Mouse (Mus musculus) WW6 (cell line): ENCODE data around the gene Dtx3.

ENCODE experiments used
- DNase-seq: peaks from one replicate; pipeline ENCODE4 v3.0.0-alpha.2; 2013; ENCODE audit warnings: low read depth, low spot score

Dtx3 gene

GRCm38 (mm10) chr10:127195328-127196129, at the start of gene Dtx3:
TSS of gene Dtx3 (minus strand) at chr10:127195728.
- no peak for DNase-seq

DNA sequence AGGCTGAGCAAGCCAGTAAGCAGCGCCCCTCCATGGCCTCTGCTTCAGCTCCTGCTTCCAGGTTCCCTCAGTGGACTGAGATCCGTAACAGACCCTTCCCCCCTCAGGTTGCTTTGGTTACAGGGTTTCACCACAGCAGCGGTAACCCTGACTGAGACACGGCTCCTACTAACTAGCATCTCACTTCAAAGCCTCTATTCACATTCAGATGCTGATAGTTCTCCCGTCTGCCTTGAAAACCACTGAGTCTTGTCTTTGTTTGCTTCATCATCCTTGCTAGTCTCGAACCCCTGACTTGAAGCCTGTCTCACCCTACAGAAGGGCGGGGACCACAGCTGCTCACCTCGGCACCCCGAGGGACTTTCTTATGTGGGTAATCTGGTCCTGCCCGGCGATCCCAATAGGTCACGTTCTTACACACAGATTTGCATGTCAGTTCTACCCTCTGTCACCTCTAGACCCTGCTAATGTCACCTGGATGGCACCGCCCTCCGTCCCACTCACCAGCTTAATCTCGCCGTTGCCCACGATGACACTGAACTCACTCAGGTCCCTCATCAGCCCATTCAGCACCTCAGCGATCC, 42.8 kb upstream of the Dtx3 start:
- no peak for DNase-seq

- no peak for DNase-seq
Observed at GRCm38 (mm10) chr10:127236541-127236940, 41.0 kb upstream of the Dtx3 start.

- no peak for DNase-seq
Observed at GRCm38 (mm10) chr10:127233141-127233540, 37.6 kb upstream of the Dtx3 start.

DNA sequence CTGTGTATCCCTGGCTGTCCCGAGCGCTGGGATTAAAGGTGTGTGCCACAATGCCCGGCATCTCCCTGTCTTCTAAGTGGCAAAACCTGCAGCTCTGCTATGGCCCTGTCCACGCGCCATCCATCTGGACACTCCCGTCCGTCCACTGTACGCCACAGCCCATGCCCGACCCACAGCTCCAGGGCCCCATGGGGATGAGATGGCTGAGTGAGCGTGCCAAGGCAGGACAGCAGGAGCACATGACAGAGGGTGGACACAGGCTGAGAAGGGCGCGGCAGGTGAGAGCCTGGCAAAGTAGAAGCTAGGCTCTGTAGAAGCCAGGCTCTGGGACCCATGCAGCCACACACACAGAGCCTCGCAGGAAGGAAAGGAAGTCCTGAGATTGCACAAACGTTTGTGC, 36.2 kb upstream of the Dtx3 start:
- DNase-seq: no peak

DNA sequence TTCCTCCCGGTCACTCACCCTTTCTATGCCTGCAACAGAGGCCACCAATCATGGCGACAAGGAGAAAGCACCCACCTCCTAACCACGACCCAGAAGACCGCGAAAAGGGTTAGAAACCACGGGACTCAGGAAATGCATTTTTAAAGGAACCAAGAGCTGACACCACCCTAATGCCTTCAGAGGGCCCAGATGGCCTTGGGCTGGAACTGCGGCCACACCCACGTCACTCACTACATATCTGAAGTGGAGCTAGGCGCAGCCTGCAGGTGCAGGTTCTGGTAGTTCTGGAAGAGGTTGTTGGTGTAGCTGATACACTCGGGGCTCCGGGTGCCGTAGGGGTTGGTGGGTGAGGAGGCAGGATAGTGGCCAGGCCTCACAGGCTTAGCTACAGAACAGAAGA, 35.2 kb upstream of the Dtx3 start:
- no peak for DNase-seq

DNA sequence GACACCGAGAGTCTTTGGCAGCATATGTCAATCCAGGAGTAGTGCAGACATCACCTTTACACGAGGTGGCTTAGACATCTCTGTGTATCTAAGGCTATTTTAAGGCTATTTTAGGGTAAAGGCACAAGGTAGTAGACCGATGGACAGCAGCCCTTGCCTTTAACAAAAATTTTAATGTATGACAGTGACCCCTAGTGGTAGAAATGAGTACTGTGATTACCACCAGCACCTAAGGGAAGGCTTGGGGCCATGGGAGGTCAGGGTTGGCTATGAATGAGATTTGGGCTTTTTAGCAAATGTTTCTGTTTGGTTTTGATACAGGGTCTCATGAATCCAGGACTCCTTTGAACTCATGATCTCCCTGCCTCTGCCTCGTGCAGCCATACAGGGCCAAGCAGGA, 33.4 kb upstream of the Dtx3 start:
- no peak for DNase-seq

DNA sequence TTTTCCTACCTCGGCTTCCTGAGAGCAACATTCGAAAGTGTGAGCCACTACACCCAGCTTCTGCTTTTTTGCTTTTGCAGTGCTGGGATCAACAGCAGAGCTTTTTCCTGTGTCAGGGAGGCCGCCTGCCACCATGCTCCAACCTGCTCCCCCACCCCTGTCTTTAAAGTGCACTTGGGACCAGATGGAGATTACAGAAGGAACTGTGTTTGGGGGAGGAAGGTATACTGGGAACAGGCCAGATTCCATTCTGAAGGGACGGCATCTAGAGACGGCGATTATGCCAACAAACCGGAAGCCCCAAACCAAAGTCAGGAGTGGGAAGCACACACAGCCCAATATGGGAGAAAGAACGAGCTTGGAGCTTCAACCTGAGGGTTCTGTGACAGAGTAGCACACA, 31.6 kb upstream of the Dtx3 start:
- no peak for DNase-seq

- DNase-seq: no peak
Observed at GRCm38 (mm10) chr10:127226318-127226895, 30.9 kb upstream of the Dtx3 start.

DNA sequence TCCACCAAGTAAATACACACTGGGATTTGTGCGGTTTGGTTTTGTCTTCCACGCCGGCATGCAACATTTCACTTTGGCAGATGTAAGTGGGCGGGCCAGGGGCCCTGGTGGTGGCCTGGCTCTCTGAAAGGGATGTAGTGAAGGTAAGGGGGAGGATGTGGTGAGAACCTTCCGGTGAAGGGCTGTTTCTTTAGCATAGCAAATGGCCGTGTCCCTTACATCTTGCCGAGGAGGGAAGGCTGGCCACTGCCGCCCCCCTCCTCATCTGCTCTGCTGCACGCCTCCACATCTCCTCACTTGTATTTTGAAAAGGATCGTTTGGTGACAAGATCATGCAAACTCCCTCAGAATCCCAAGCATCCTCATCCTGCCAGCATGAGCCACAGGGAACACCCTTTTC, 30.2 kb upstream of the Dtx3 start:
- no peak for DNase-seq

- no peak for DNase-seq
Observed at GRCm38 (mm10) chr10:127225213-127225612, 29.7 kb upstream of the Dtx3 start.

DNA sequence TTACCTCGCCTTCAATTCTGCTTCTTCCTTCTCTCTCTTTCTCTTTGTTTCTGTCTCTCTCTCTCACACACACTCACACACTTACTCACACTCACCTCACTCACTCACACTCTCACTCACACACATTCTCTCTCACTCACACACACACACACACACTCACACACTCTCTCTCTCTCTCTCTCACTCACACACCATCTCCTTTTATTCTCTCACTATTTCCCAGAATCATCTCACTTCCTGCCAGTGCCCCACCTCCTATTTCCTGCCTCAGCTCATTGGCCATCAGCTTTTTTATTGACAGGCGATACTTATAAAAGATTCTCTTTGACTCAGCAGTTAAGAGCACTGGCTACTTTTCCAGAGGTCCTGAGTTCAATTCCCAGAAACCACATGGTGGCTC, 22.8 kb upstream of the Dtx3 start:
- no peak for DNase-seq

DNA sequence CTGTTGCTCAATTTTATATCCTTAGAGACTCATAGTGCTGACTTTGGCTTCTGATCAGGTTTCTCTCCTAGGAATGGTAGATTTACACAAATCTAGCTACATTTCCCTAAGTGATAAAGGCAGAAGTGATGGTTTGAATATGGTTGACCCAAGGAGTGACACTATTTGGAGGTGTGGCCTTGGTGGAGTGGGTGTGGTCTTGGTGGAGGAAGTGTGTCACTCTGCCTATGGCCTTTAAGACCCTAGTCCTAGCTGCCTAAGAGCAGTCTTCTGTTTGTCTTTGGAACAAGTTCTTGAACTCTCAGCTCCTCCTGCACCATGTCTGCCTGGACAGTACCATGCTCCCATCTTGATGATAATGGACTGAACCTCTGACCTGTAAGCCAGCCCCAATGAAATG, 21.6 kb upstream of the Dtx3 start:
- no peak for DNase-seq

DNA sequence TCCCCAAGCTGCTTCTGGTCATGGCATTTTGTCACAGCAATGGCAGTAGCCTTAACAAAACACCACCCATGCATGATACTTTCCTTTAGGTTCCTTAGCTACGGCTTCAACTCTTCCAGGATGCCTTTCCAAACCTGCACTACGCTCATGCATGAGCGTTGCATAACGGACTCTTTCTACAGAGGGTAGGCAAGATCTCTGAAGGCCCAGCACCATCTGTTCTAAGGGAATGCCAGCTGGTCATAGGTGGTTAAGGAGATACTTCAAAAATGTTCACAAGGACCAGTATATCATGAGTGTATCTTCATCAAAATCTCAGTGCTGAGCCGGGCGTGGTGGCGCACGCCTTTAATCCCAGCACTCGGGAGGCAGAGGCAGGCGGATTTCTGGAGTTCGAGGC, 20.9 kb upstream of the Dtx3 start:
- DNase-seq: no peak

- no peak for DNase-seq
Observed at GRCm38 (mm10) chr10:127214422-127214803, 18.9 kb upstream of the Dtx3 start.

- no peak for DNase-seq
Observed at GRCm38 (mm10) chr10:127213704-127214421, 18.3 kb upstream of the Dtx3 start.

DNA sequence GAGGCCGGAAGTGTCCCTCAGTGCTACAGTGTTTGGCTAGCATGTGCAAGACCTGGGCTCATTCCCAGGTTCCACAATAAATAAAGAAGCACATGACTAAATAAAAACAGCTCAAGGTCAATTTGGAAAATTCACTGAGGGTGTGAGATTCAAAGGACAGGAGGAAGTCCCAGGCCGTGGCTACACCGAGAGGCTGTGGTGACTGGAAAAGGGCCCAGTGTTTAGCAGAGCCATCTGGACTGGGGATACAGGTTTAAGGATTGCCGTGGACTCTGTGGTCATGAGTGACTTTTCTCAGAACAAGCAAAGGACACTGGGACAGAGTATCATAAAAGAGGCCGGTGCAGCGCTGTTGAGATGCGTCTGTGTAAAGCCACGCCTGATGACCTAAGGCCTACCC, 17.7 kb upstream of the Dtx3 start:
- no peak for DNase-seq

DNA sequence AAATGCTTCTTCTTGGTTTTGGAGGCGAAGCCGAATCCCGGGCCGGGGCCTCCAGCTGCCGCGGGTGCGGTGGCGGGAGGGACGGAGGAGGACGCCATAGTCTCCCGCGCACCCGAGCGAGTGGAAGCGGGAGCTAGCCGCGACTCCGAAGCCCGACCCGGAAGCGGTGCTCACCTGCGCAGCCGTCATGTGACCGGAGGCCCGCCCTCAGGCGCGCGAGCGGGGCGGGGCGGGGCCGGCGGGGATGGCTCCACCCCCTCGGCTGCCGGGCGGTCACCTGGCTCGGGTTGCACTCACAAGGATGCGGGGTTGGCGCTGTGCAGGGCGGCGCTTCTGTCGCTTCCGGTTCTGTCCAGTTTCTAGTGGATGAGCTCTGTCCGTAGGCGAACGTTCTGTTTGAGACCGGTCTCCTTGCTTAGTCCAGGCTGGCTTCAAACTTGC, 15.9 kb upstream of the Dtx3 start, which contains the start of gene Pip4k2c:
TSS of gene Pip4k2c (minus strand) at position 172 of the 441 bp plus-strand sequence.
- DNase-seq: peak; percentile 82

DNA sequence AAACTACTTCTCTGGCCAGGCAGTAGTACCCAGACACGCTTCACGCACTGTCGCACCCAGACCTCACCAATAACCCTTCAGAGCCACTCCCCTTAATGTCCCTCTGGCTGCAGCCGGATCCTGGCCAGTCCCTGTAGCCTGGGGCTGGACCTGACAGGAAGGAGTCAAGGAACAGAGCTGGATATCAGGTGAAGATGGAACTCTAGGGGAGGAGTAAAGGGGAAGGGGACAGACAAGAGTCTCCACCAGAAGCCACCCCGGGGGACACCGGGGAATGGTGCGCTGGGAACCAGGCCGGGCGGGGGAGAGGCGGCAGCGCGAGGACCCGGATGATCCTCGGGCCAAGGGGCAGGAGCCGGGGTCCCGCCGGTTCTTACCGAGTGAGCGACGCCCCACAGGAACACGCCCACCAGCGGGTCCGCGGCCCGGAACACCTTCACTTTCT, 15.5 kb upstream of the Dtx3 start:
- DNase-seq: no peak

DNA sequence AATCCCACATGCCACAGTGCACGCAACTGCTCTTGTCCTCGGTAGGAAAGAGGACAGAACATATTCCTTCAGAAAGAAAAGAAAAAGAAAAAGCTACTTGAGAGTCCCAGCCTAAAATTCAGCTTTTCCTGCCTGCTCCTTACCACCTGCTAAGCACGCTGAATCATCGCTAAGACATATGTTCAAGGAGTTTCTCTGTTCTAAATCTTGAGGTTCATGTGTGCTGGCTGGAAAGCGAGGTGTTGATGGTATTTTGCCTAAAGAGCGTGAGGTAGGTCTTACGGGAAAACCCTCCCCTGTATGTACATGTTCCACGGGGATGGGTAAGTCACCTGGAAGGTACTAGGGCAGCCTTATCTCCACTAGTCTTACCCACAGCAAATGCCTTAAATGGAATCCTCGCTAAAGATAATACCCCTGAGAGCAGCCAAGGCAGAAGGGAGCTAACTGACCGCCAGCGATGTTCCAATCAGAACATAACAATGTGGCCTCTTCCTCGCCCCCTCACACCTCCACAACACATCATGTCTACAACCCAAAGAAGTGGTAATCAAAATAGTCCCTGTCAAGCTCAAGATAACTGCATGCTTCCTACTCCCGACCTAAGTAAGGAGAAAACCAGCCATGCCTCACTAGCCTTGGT, 14.5 kb upstream of the Dtx3 start:
- DNase-seq: no peak

- DNase-seq: no peak
Observed at GRCm38 (mm10) chr10:127208921-127209320, 13.4 kb upstream of the Dtx3 start.

GRCm38 (mm10) chr10:127205373-127205772, 9.8 kb upstream of the Dtx3 start:
- DNase-seq: no peak
